In the genomic region with DNA sequence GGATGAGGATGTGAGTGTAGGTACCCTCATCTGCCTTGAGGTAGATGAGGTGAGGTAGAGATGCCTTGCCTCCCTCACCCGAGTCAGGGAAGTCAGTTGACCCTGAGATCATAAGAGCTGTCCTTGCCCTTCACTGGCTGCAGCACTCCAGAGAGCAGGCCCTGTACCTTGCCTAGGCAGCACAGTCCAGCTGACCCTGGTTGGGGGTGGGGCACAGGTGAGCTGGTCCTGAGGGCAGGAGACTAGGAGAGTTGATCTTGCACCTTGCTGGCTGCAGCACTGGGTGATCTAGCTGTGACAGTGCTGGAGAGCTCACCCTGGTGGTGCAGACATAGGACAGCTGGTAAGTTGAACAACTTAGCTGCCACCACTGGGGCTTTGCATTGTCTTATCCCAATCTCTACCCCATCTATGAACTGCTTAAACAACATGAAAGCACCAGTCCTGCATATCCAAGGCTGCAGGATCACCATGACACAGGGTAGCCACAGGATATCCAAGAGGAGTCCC, we compare ENCODE assay signal across 25 mouse cellular contexts. TPM values are rescaled to one million over a fixed set of nuclear protein-coding genes. Genes with fewer than 3 reads are reported as not detected.
DNase-seq lines count a peak whose midpoint lies in the region; ATAC-seq lines count a peak whose summit lies in the region.
"Had no signal": no experiment of that assay in that cellular context is flagged by ENCODE, and none has a peak within 500 bp of the region (broad histone marks: within the 10 kb centered on the region; RNA-seq: fewer than 3 reads in every experiment).

No protein-coding gene starts in this region.

- no peaks in the 10 kb centered on the region for H3K27me3 ChIP-seq in kidney, embryonic 16.5 days (ENCODE audit: insufficient read depth, low read length)
- no peaks in the 10 kb centered on the region for H3K27me3 ChIP-seq in midbrain, embryonic 13.5 days
- H3K27me3 ChIP-seq in midbrain, embryonic 15.5 days (replicated peaks) = no peaks in the 10 kb centered on the region
- no peaks in the 10 kb centered on the region for H3K27me3 ChIP-seq in intestine, embryonic 16.5 days (replicated peaks; ENCODE audit: control insufficient read depth, insufficient read depth, low read length)
- H3K27me3 ChIP-seq: limb, embryonic 15.5 days; liver, embryonic 15.5 days; midbrain, embryonic 12.5 days; neural tube, embryonic 12.5 days had no signal

- no peak overlapping the region for H3K4me2 ChIP-seq in kidney, embryonic 16.5 days (replicated peaks; ENCODE audit: low read depth, low read length)
- no peak overlapping the region for H3K4me2 ChIP-seq in midbrain, embryonic 13.5 days (replicated peaks)
- H3K4me2 ChIP-seq in midbrain, embryonic 15.5 days = no peak overlapping the region
- H3K4me2 ChIP-seq in intestine, embryonic 16.5 days (ENCODE audit: low read depth, low read length) = no peak overlapping the region
- H3K4me2 ChIP-seq: limb, embryonic 15.5 days; liver, embryonic 15.5 days; midbrain, embryonic 12.5 days; neural tube, embryonic 12.5 days had no signal

- no peak overlapping the region for H3K27ac ChIP-seq in kidney, embryonic 16.5 days (ENCODE audit: low read length)
- no peak overlapping the region for H3K27ac ChIP-seq in midbrain, embryonic 13.5 days
- H3K27ac ChIP-seq in midbrain, embryonic 15.5 days = no peak overlapping the region
- H3K27ac ChIP-seq in intestine, embryonic 16.5 days (ENCODE audit: low read length) = no peak overlapping the region
- H3K27ac ChIP-seq: forebrain, embryonic 10.5 days; heart, adult 2 months; limb, embryonic 15.5 days; liver, embryonic 15.5 days; midbrain, embryonic 12.5 days; neural tube, embryonic 12.5 days had no signal

- 75% methylated on average over 1 of the region's 1 CpGs for WGBS in kidney, embryonic 16.5 days
- 100% methylated on average over 1 of the region's 1 CpGs for WGBS in midbrain, embryonic 13.5 days
- WGBS in midbrain, embryonic 15.5 days = 86% methylated on average over 1 of the region's 1 CpGs
- WGBS in intestine, embryonic 16.5 days = 87% methylated on average over 1 of the region's 1 CpGs

- no peak overlapping the region for H3K4me3 ChIP-seq in kidney, embryonic 16.5 days (ENCODE audit: low read length)
- H3K4me3 ChIP-seq in midbrain, embryonic 13.5 days (replicated peaks) = no peak overlapping the region
- no peak overlapping the region for H3K4me3 ChIP-seq in midbrain, embryonic 15.5 days
- no peak overlapping the region for H3K4me3 ChIP-seq in intestine, embryonic 16.5 days (ENCODE audit: low read length)
- H3K4me3 ChIP-seq: forebrain, embryonic 10.5 days; heart, adult 2 months; limb, embryonic 15.5 days; liver, embryonic 15.5 days; midbrain, embryonic 12.5 days; neural tube, embryonic 12.5 days had no signal

- DNase-seq in heart, adult 11 months = peak; percentile 88
- no peak for DNase-seq in heart, adult 8-10 months (ENCODE audit: low spot score)
- DNase-seq in kidney, postnatal 25 days = no peak
- DNase-seq in adrenal gland, adult 8-10 months = no peak
- DNase-seq: adrenal gland, postnatal 25 days; cerebellum, adult 8-10 months; gastrocnemius, postnatal 25 days; heart, adult 2 months; kidney, adult 9 months; layer of hippocampus, adult 9-11 months had no signal

- no peaks in the 10 kb centered on the region for H3K9me3 ChIP-seq in kidney, embryonic 16.5 days (ENCODE audit: low read length)
- no peaks in the 10 kb centered on the region for H3K9me3 ChIP-seq in midbrain, embryonic 13.5 days
- no peaks in the 10 kb centered on the region for H3K9me3 ChIP-seq in midbrain, embryonic 15.5 days
- H3K9me3 ChIP-seq in intestine, embryonic 16.5 days (ENCODE audit: control insufficient read depth, low read length) = no peaks in the 10 kb centered on the region
- H3K9me3 ChIP-seq: forebrain, embryonic 10.5 days; limb, embryonic 15.5 days; liver, embryonic 15.5 days; midbrain, embryonic 12.5 days; neural tube, embryonic 12.5 days had no signal

- ATAC-seq in kidney, embryonic 16.5 days (ENCODE audit: low FRiP score, low TSS enrichment) = peak; percentile 23
- ATAC-seq in midbrain, embryonic 13.5 days = peak; percentile 37; the same call in 1 of the 2 replicates
- no peak for ATAC-seq in midbrain, embryonic 15.5 days (replicated peaks)
- 0 out of 2 replicates have a peak, but pooled peaks have one; percentile 21 for ATAC-seq in intestine, embryonic 16.5 days
- ATAC-seq: inflammation-experienced regulatory T-cells, adult 6 months had no signal

- H3K4me1 ChIP-seq in kidney, embryonic 16.5 days (ENCODE audit: insufficient read depth, low read length) = no peaks in the 10 kb centered on the region
- no peaks in the 10 kb centered on the region for H3K4me1 ChIP-seq in midbrain, embryonic 13.5 days (replicated peaks)
- no peaks in the 10 kb centered on the region for H3K4me1 ChIP-seq in midbrain, embryonic 15.5 days
- H3K4me1 ChIP-seq in intestine, embryonic 16.5 days (ENCODE audit: control insufficient read depth, insufficient read depth, low read length) = no peaks in the 10 kb centered on the region
- H3K4me1 ChIP-seq: forebrain, embryonic 10.5 days; limb, embryonic 15.5 days; liver, embryonic 15.5 days; midbrain, embryonic 12.5 days; neural tube, embryonic 12.5 days had no signal

- H3K9ac ChIP-seq in kidney, embryonic 16.5 days (replicated peaks; ENCODE audit: low read length) = no peak overlapping the region
- no peak overlapping the region for H3K9ac ChIP-seq in midbrain, embryonic 13.5 days (replicated peaks)
- no peak overlapping the region for H3K9ac ChIP-seq in midbrain, embryonic 15.5 days
- H3K9ac ChIP-seq in intestine, embryonic 16.5 days (ENCODE audit: low read depth, low read length) = no peak overlapping the region
- H3K9ac ChIP-seq: limb, embryonic 15.5 days; liver, embryonic 15.5 days; midbrain, embryonic 12.5 days; neural tube, embryonic 12.5 days had no signal

- no peaks in the 10 kb centered on the region for H3K36me3 ChIP-seq in kidney, embryonic 16.5 days (ENCODE audit: insufficient read depth, low read length)
- no peaks in the 10 kb centered on the region for H3K36me3 ChIP-seq in midbrain, embryonic 13.5 days
- H3K36me3 ChIP-seq in midbrain, embryonic 15.5 days (replicated peaks) = no peaks in the 10 kb centered on the region
- no peaks in the 10 kb centered on the region; the same call in 1 of the 2 replicates for H3K36me3 ChIP-seq in intestine, embryonic 16.5 days (ENCODE audit: control insufficient read depth, insufficient read depth, low read length)
- H3K36me3 ChIP-seq: forebrain, embryonic 10.5 days; limb, embryonic 15.5 days; liver, embryonic 15.5 days; midbrain, embryonic 12.5 days; neural tube, embryonic 12.5 days had no signal

RNA-seq across cellular contexts. Expression of a gene that starts 28.4 kb away (rescaled TPM):
- total RNA-seq in heart, adult 8-10 months (2022) = 10 to 100 TPM; 40.5 to 94.2 (median 53.1) TPM
- 37.2 and 40.1 TPM in 2 replicates for polyA plus RNA-seq in kidney, embryonic 16.5 days (2015; fragmentation: Nextera tagmentation; extraction: Ambion mirVana)
- polyA plus RNA-seq in midbrain, embryonic 13.5 days (2015; fragmentation: Nextera tagmentation; extraction: Ambion mirVana) = 226 and 244 TPM in 2 replicates
- polyA plus RNA-seq in midbrain, embryonic 15.5 days (2015; fragmentation: Nextera tagmentation; extraction: Ambion mirVana) = 354 and 372 TPM in 2 replicates
- polyA plus RNA-seq in intestine, embryonic 16.5 days (2015; fragmentation: Nextera tagmentation; extraction: Ambion mirVana) = 34.4 and 35.4 TPM in 2 replicates
- 100 to 1,000 TPM in 1 of 4 experiments, 10 to 100 TPM in 3; 58.6 to 115 (median 74.8) TPM for total RNA-seq in adrenal gland, adult 8-10 months (2022)

RNA-seq across cellular contexts. Expression of a gene that starts 55.5 kb away (rescaled TPM):
- total RNA-seq in heart, adult 8-10 months (2022) = not detected
- polyA plus RNA-seq in kidney, embryonic 16.5 days (2015; fragmentation: Nextera tagmentation; extraction: Ambion mirVana) = 0.59 and 0.78 TPM in 2 replicates
- not detected in 2 replicates for polyA plus RNA-seq in midbrain, embryonic 13.5 days (2015; fragmentation: Nextera tagmentation; extraction: Ambion mirVana)
- polyA plus RNA-seq in midbrain, embryonic 15.5 days (2015; fragmentation: Nextera tagmentation; extraction: Ambion mirVana) = not detected in 2 replicates
- polyA plus RNA-seq in intestine, embryonic 16.5 days (2015; fragmentation: Nextera tagmentation; extraction: Ambion mirVana) = 2.1 and 2.4 TPM in 2 replicates
- under 1 TPM in 3 of 4 experiments, not detected in 1; 0.21 to 0.28 (median 0.24) TPM for total RNA-seq in adrenal gland, adult 8-10 months (2022)
- total RNA-seq: adrenal gland, postnatal 25 days; heart, adult 2 months; megakaryocyte progenitor cell, adult 5-6 weeks had no signal
- polyA plus RNA-seq: brain, embryonic 14.5 days; forebrain, embryonic 10.5 days; heart, adult 2 months; heart, embryonic 16.5 days; hindbrain, embryonic 11.5 days; inflammation-experienced regulatory T-cells, adult 6 months; limb, embryonic 15.5 days; liver, embryonic 15.5 days; lung, embryonic 16.5 days; midbrain, embryonic 12.5 days; neural tube, embryonic 12.5 days had no signal
